Mouse (Mus musculus): ENCODE measurements at regions not wholly inside any gene's neighbourhood (a gene's known extent, or its start where the extent isn't known, plus 50 kb on each side); places are given as distances from the start of the nearest gene placed in this dataset.

DNA sequence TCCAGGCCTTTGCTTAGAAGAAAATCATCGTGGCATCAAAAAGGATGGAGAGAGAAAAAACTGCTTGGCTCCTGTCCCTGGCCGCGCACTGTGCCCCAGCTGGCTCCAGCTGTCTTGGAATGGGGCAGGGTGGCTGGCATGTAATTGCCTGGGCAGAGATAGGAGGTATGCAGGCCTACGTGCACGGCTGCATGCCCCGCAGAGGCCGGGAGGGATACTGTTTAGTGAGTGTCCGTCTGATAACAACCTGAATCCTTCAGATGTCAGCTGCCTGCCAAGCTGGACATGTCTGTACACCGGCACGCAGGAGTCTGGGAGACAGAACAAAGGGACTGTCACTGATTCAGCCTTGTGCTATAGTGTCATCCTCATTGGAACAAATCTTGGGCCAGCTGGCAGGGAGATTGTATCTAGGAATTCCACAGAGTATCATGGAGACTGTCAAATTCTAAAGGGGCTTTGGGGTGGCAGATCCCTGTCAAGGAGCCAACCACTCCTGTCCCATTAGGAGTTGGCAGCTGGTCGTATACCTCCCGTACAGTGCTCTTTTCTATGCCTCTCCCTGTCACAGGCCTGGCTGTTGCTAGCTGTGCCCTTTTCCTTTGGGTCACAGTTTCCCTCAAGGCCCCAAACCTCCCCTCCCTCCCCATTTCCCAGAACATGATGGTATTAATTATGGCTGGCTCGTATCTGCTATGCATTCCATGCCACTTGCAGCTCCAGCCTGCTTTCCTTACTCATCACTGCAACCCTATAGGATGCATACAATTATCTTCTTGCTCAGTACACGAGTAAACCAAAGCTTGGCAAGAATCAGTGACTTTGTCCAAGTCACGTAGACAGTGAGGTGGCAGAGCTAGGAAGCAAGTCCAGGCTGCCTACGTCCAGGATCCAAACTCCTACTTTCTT, 83.5 kb upstream of the Egln3 start:
- Histone ChIP-seq H3K27ac (0 out of 2 replicates have a peak overlapping the region, but pooled peaks have one; percentile 39), H3K27me3 (no peaks in the 10 kb centered on the region), H3K9me3 (no peaks in the 10 kb centered on the region), H3K4me1 (peaks cover 21% of the 10 kb centered on the region), H3K36me3 (no peaks in the 10 kb centered on the region), H3K4me2 (no peak overlapping the region), H3K9ac (no peak overlapping the region), H3K4me3 (no peak overlapping the region)
- whole genome bisulfite sequencing = 49% methylated on average over 16 of the region's 16 CpGs
- 0 out of 2 replicates have a peak, but pooled peaks have one; percentile 26 for ATAC-seq (ENCODE audit: insufficient number of reproducible peaks, insufficient read depth, low FRiP score, low TSS enrichment, low read depth)

DNA sequence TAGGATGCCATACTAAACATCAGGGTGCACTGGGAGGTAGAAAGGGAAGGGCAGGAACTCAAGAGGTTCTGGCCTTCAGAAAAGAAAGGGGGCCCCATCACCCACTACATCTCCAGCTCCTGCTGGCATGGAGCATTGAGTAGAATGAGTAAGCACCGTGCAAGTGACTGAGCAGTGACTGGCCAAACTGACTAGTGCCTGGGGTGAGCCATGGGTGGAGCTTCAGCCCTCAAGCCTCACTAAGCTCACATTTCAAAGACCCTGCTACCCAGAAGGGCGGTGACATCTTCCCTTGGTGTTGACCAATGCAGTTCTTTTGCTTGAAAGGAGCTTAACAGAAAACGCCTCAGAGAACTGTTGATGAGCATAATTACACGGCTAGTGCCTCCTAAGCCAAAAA, 80.0 kb upstream of the Egln3 start:
- no peak overlapping the region for H3K9ac ChIP-seq

DNA sequence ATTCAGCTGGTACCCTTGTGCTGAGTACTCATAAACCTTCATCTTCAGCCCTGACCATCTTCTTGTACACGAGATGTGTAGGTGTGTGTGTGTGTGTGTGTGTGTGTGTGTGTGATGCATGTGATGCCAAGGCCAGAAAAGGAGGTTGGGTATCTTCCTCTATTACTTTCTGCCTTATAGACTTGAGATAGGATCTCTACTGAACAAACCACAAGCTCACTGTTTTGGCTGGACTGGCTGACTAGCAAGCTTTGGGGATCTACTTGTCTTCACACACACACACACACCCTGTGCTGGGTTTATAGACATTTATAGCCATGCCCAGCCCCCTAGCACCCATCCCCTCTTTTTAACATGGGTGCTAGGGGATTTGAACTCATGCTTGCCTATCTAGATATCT, 79.4 kb upstream of the Egln3 start:
- Histone ChIP-seq H3K9ac (no peak overlapping the region), H3K36me3 (no peaks in the 10 kb centered on the region), H3K4me2 (no peak overlapping the region), H3K27ac (no peak overlapping the region), H3K27me3 (no peaks in the 10 kb centered on the region), H3K4me1 (peaks cover 19% of the 10 kb centered on the region), H3K9me3 (no peaks in the 10 kb centered on the region), H3K4me3 (no peak overlapping the region)
- 95% methylated on average over 1 of the region's 1 CpGs for WGBS
- no peak for ATAC-seq (ENCODE audit: insufficient number of reproducible peaks, insufficient read depth, low FRiP score, low TSS enrichment, low read depth)

More for the DNA sequence above, 80.0 kb upstream of the Egln3 start:
- 23% methylated on average over 4 of the region's 4 CpGs for WGBS
- H3K4me2 ChIP-seq = no peak overlapping the region
- ATAC-seq (ENCODE audit: insufficient number of reproducible peaks, insufficient read depth, low FRiP score, low TSS enrichment, low read depth) = no peak
- peaks cover 24% of the 10 kb centered on the region for H3K4me1 ChIP-seq
- H3K27ac ChIP-seq = no peak overlapping the region
- no peaks in the 10 kb centered on the region for H3K9me3 ChIP-seq
- no peaks in the 10 kb centered on the region for H3K36me3 ChIP-seq
- no peak overlapping the region for H3K4me3 ChIP-seq
- no peaks in the 10 kb centered on the region for H3K27me3 ChIP-seq

DNA sequence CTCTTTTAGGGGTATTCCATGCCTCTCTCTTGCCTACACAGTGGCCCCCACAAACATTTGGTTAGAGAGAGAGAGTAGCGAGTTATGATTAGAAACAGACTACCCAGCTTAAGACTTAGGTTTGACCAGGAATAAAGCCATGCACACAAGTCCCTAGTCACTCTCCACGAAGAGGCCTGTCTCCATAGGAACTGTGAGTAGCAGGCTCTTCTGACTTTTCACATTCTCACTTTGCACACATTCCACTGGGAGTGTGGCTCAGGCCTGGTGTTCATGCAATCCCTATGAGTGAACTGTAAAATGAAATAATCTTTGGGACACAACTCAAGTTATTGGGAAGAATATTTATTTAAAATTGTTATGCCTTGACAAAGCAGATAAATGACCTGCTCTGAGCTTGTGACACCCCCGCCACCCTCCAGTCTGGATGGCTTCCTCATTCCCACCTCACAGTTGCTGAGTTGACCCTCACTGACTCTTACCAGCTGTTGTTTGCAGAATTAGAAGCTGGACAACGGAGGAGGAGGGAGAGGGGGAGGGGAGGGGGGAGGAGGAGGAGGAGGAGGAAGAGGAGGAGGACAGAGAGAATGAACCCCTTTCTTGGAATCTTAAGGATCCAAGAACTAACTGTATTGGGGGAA, 78.7 kb upstream of the Egln3 start:
- no peak for ATAC-seq (ENCODE audit: insufficient number of reproducible peaks, insufficient read depth, low FRiP score, low TSS enrichment, low read depth)
- no peak overlapping the region for H3K4me3 ChIP-seq
- peaks cover 13% of the 10 kb centered on the region for H3K4me1 ChIP-seq
- no peaks in the 10 kb centered on the region for H3K9me3 ChIP-seq
- no peak overlapping the region for H3K27ac ChIP-seq
- no peaks in the 10 kb centered on the region for H3K27me3 ChIP-seq
- WGBS = 49% methylated on average over 4 of the region's 4 CpGs
- no peak overlapping the region for H3K4me2 ChIP-seq
- no peak overlapping the region for H3K9ac ChIP-seq
- H3K36me3 ChIP-seq = no peaks in the 10 kb centered on the region

DNA sequence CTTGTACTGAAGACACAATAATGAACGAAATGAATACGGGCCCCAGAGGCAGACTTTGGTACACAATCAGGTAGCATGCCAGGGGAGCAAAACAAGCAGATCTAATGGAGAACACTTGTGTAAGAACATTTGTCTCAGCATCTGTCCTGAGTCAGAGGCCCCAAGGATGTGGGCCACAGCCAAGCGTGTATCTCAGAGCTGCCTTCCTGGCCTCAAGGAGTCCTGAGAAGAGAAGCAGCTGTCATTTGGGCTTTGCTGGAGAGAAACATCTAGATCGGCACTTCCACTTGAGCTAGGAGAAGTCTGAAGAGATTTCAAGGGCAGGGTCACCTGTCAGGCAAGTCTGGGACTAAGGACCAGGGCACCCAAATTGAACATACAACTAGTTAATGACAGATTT, 76.8 kb upstream of the Egln3 start:
- 60% methylated on average over 4 of the region's 4 CpGs for WGBS
- H3K4me3 ChIP-seq = no peak overlapping the region
- no peak for ATAC-seq (ENCODE audit: insufficient number of reproducible peaks, insufficient read depth, low FRiP score, low TSS enrichment, low read depth)
- H3K4me1 ChIP-seq = 0 out of 2 replicates have a peak, but pooled peaks cover 4% of the 10 kb centered on the region
- no peak overlapping the region for H3K4me2 ChIP-seq
- H3K27me3 ChIP-seq = no peaks in the 10 kb centered on the region
- H3K9me3 ChIP-seq = no peaks in the 10 kb centered on the region
- H3K9ac ChIP-seq = no peak overlapping the region
- H3K27ac ChIP-seq = no peak overlapping the region
- H3K36me3 ChIP-seq = no peaks in the 10 kb centered on the region

DNA sequence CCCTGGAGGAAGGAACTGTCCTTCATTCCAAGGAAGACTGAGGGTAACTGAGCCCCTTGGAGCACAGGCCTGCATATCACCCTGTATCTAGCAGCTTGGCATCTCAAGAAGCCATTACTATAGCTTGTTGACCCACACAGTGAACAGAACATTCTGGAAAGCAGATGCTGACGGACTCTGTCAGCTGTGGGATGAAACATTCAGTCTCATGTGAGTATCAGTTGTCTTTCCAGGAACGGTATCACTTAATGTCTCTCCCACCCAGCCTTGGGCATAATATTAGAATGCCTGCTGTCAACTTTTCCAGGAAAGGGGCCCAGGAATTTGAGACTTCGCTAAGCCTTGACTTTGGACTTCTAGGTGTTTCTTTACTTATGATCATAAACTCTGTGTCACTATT, 76.3 kb upstream of the Egln3 start:
- Histone ChIP-seq H3K4me2 (no peak overlapping the region), H3K4me1 (0 out of 2 replicates have a peak, but pooled peaks cover 4% of the 10 kb centered on the region), H3K36me3 (no peaks in the 10 kb centered on the region), H3K4me3 (no peak overlapping the region), H3K27me3 (no peaks in the 10 kb centered on the region), H3K27ac (no peak overlapping the region), H3K9me3 (no peaks in the 10 kb centered on the region), H3K9ac (no peak overlapping the region)
- no peak for ATAC-seq (ENCODE audit: insufficient number of reproducible peaks, insufficient read depth, low FRiP score, low TSS enrichment, low read depth)
- WGBS = 61% methylated on average over 3 of the region's 3 CpGs

DNA sequence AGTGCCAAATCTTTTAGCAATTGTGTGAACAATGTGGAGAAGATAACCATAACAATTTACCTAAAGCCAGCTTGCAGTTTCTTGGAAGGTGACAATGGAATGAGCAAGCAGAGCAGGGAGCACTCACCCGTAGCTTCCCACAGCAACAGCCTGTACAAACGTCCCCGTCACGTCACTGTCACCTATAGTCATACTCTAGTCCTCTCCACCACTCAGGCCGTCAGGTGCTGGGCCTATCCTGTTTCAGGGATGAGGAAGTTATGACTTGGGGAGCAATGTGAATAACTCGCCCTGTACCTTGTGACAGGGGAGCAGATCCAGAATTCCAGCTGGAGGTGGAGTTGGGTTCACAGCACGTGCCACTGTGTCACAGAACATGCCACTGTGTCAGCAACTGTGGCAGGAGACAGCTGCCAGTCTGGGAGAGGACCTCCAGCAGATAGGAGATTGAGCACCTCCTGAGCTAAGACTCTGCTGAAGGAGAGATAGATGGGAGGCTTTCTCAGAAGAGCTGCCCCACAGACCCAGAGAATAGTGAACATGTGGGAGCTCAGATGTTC, 73.4 kb upstream of the Egln3 start:
- ATAC-seq (ENCODE audit: insufficient number of reproducible peaks, insufficient read depth, low FRiP score, low TSS enrichment, low read depth) = no peak
- H3K4me2 ChIP-seq = no peak overlapping the region

DNA sequence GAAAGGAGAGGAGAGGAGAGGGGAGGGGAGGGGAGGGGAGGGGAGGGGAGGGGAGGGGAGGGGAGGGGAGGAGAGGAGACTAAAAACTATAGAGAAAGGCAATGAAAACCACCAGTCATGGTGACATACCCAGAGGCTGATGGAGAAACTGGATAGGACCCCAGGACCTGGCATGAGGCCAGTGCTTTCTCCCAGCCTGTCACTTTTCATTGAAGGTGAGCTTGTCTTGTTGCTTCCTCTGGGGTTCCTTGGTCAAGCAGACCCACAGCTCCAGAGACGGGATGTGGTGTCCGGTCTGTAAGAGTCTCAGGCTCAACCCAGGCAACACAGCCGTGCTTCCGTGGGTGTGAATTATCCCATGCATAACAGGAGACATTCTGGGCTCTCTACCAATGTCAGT, 69.8 kb upstream of the Egln3 start:
- Histone ChIP-seq H3K27me3 (no peaks in the 10 kb centered on the region), H3K9ac (no peak overlapping the region), H3K27ac (no peak overlapping the region), H3K4me2 (no peak overlapping the region), H3K4me3 (no peak overlapping the region), H3K9me3 (no peaks in the 10 kb centered on the region), H3K4me1 (no peaks in the 10 kb centered on the region), H3K36me3 (no peaks in the 10 kb centered on the region)
- WGBS = 82% methylated on average over 4 of the region's 4 CpGs
- no peak for ATAC-seq (ENCODE audit: insufficient number of reproducible peaks, insufficient read depth, low FRiP score, low TSS enrichment, low read depth)

More for the DNA sequence above, 73.4 kb upstream of the Egln3 start:
- 78% methylated on average over 7 of the region's 7 CpGs for WGBS
- H3K9ac ChIP-seq = no peak overlapping the region
- H3K36me3 ChIP-seq = no peaks in the 10 kb centered on the region
- H3K4me3 ChIP-seq = no peak overlapping the region
- H3K4me1 ChIP-seq = 0 out of 2 replicates have a peak, but pooled peaks cover 2% of the 10 kb centered on the region
- H3K27ac ChIP-seq = no peak overlapping the region
- no peaks in the 10 kb centered on the region for H3K27me3 ChIP-seq
- H3K9me3 ChIP-seq = no peaks in the 10 kb centered on the region

DNA sequence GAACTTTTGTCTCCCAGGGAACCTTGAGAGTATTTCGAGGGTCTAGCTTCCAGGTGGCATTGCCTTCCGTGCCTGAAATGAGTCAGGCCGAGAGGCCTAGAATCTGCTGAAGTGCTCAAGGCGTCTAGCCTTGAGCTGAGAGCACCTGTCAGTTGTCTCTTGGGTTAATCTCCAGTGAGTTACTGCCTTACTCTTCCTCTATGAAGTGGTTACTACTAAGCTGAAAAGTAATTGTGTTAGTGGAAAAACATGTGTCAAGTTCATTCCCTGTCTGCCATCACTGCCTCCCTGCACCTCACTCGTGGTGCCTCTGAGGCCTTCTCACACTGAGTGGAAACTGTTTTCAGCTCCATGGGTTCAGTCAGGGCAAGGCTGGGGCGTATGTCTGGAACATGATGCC, 69.0 kb upstream of the Egln3 start:
- no peak for ATAC-seq (ENCODE audit: insufficient number of reproducible peaks, insufficient read depth, low FRiP score, low TSS enrichment, low read depth)
- no peaks in the 10 kb centered on the region for H3K4me1 ChIP-seq
- no peak overlapping the region for H3K4me2 ChIP-seq
- no peak overlapping the region for H3K4me3 ChIP-seq
- H3K9me3 ChIP-seq = no peaks in the 10 kb centered on the region
- H3K27me3 ChIP-seq = no peaks in the 10 kb centered on the region
- H3K9ac ChIP-seq = no peak overlapping the region
- WGBS = 73% methylated on average over 6 of the region's 6 CpGs
- H3K36me3 ChIP-seq = no peaks in the 10 kb centered on the region
- H3K27ac ChIP-seq = no peak overlapping the region

DNA sequence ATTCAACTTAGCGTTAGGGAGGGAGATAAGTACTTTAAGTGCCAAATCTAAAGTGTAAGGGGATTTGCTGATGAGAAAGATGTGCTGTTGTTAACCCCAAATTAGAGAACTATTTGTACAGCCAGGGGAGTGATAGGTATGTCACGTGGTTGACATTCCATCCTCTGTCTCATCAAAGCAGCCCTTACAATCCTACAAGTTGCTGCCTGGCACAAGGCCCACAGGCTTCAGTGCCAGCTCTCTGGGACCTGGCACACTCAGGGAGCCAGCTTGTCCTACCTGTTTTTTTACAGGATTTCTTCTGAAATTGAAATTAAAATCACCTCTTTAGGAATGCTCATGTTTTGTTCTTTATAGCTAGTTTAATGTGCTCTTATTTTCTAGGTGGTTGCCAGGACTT, 68.6 kb upstream of the Egln3 start:
- ATAC-seq (ENCODE audit: insufficient number of reproducible peaks, insufficient read depth, low FRiP score, low TSS enrichment, low read depth) = no peak
- Histone ChIP-seq H3K9ac (no peak overlapping the region), H3K4me2 (no peak overlapping the region), H3K9me3 (no peaks in the 10 kb centered on the region), H3K36me3 (no peaks in the 10 kb centered on the region), H3K4me3 (no peak overlapping the region), H3K27ac (no peak overlapping the region), H3K4me1 (no peaks in the 10 kb centered on the region), H3K27me3 (no peaks in the 10 kb centered on the region)
- WGBS = 57% methylated on average over 2 of the region's 2 CpGs

DNA sequence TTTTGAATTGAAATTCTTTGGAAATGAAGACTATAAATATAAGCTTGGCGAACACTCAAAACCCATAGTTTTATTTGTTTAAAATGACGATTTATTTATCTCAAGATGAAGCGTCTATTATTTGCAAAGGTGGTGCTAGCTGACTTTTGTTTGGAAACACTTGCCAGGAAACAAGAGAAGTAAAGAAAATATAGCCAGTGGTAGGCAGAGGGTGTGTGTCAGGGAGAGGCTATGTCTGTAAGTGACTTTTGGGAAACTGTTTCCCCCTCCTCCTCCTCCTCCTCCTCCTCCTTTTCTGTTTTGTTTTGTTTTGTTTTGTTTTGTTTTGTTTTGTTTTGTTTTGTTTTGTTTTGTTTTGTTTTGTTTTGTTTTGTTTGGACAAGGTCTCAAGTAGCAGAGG, 62.2 kb upstream of the Egln3 start:
- H3K4me2 ChIP-seq = no peak overlapping the region
- 88% methylated on average over 3 of the region's 3 CpGs for WGBS
- peaks cover 5% of the 10 kb centered on the region for H3K4me1 ChIP-seq
- no peaks in the 10 kb centered on the region for H3K9me3 ChIP-seq
- H3K27ac ChIP-seq = no peak overlapping the region
- H3K4me3 ChIP-seq = no peak overlapping the region
- no peak overlapping the region for H3K9ac ChIP-seq
- ATAC-seq (ENCODE audit: insufficient number of reproducible peaks, insufficient read depth, low FRiP score, low TSS enrichment, low read depth) = no peak
- no peaks in the 10 kb centered on the region for H3K27me3 ChIP-seq
- H3K36me3 ChIP-seq = no peaks in the 10 kb centered on the region
